Mouse (Mus musculus) right cerebral cortex, postnatal 14 days (tissue): Measurements from ENCODE around the gene Kank3.
"Not testable (repeated sequence)": the region's sequence is repeated elsewhere in the genome, so short reads cannot be mapped to it uniquely, and the experiment has no call there.

Experiments used
- DNase-seq: peaks from one replicate; pipeline ENCODE4 v3.0.0; 2022

Gene Kank3

GRCm38 (mm10) chr17:33808192-33808591 is 2.1 kb upstream of the Kank3 start:
- no peak for DNase-seq

- DNase-seq, result no peak
Observed at GRCm38 (mm10) chr17:33811142-33811516, 810 bp downstream of the Kank3 start.

DNA sequence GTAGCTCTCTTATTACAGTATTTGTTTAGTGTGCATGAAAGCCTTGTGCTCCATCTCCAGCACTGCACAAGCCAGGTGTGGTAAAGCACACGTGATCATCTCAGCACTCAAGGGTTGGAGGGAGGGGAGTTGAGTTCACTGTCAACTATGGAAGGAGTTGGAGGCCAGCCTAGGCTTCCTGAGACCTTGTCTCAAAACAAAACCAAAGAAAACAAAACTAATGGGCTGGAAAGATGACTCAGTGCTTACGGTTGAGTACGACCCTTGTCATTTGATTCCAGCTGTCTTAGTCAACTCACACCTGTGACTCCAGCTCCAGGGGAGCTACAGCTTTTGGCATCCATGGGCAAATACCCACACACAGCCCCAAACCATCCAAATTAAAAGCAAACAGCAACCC is 2.2 kb downstream of the Kank3 start:
- DNase-seq, result no peak

DNA sequence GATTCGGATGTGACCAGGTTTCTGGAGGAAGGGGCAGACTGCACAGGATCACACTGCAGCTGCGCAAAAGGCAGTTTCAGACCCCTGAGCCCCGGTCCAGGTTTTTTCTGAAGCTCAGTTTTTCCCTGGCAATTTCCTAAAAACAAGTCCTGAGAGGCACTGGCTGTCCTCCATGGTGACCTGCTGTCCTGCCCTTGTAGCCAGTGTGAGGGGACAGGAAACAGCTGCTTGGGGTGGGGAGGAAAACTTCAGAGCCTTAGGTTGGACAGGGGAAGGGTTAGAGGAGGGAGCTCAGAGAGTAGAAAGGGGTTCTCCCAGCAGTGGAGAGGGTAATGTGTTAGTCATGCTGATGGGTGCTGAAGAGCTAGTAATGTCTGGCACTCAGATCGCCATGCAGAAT is 2.7 kb downstream of the Kank3 start:
- DNase-seq, result no peak

DNA sequence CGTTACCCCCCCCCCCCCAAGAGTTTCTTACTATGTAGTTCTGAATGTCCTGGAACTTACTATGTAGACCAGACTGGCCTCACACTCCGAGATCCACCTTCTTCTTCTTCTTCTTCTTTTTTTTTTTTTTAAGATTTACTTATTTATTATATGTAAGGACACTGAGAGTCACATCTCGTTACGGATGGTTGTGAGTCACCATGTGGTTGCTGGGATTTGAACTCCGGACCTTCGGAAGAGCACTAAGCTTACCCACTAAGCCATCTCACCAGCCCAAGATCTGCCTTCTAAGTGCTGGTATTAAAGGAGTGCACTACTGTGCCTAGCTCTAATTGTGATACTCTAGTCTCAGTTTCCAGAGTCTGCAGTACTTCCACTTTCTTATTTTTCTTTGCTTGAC is 5.1 kb downstream of the Kank3 start:
- no peak for DNase-seq

GRCm38 (mm10) chr17:33816612-33817011 is 6.3 kb downstream of the Kank3 start:
- DNase-seq, result no peak

DNA sequence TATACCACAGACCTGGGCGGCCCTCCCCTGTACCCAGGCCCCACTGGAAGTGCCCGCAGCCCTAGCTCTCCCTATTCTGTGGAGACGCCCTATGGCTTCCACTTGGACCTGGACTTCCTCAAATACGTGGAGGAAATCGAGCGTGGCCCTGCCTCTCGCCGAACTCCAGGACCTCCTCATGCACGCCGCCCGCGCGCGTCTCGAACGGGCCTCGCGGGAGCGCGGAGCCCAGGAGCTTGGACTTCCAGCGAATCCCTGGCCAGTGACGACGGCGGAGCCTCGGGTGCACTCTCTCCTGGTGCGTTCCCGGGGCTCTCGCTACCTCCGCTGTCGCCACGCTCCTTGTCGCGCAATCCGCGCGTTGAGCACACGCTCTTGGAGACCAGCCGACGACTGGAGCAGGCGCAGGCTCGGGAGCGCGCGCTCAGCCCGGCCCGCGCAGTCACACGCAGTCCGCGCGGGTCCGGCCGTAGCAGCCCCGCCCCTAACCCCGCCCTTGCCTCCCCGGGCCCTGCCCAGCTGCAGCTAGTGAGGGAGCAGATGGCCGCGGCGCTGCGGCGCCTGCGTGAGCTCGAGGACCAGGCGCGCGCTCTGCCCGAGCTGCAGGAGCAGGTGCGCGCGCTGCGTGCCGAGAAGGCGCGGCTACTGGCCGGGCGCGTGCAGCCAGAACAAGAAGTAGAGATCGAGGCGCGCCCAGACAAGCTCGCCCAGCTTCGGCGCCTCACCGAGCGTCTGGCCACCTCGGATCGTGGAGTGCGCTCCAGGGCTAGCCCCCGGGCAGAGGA is 7.1 kb downstream of the Kank3 start:
- DNase-seq, result peak; percentile 90

- DNase-seq, result no peak
Observed at GRCm38 (mm10) chr17:33817969-33818643, 7.8 kb downstream of the Kank3 start.

GRCm38 (mm10) chr17:33822436-33822959 is 12.2 kb downstream of the Kank3 start:
- DNase-seq, result no peak

DNA sequence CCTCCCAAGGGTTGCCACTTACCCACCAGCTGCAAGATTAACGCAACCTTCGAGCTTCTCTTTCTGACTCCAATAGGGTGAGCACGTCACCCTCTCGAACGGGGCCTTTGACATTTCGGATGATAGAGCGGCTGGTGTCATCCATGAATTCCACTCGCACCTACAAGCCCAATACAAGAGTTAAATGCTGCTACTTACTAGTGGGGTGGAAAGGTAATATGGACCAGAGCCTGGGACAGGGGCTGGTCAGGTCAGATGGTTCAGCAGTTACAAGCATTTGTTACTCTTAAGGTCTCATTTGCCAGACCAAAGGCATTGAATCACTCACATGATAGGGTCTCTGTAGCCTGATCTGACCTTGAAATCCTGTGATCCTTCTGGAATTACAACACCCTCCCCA is 12.9 kb downstream of the Kank3 start:
- DNase-seq, result not testable (repeated sequence)

GRCm38 (mm10) chr17:33824084-33824996 is 14.0 kb downstream of the Kank3 start, which contains the start of the genes Rps28 and Ndufa7:
TSS of gene Rps28 (minus strand) at chr17:33824562.
TSS of gene Ndufa7 (plus strand) at chr17:33824572.
- peak; percentile 96 for DNase-seq

- not testable (repeated sequence) for DNase-seq
Observed at GRCm38 (mm10) chr17:33824997-33825330, 14.6 kb downstream of the Kank3 start.

DNA sequence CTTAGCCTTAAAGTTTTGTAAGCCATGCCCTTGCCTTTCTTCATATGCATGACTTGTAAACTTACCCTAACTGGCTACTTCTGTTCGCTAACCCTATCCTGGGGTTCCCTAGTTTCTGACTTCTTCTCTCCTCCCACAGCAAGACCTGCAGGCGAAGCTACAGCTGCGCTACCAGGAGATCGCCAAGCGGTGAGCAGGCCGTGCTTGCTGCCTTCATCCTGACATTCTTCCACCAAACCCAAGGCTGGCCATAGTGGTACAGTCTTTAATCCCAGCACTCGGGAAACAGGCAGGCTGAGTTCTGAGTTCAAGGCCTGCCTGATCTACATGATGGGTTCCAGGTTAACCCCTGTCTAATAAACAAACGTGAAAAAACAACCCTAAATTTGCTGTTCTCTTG is 15.1 kb downstream of the Kank3 start:
- no peak for DNase-seq

DNA sequence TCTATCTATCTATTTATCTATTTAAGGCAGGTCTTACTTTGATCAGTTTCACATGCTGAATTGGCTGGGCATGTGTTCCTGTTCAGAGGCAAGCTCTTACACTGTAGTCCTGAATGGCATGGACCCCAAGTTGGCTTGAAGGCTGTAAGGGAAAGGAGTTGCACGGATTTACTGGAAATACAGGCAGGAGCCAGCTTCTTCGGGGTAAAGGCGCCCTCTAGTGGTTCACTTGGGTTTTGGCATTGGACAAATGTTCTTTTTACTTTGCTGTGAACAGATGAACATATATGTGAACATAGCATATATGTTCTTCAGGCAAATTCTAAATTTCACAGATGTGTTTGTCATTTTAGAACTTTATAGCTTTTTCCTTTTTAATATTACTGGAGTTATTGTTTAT is 16.5 kb downstream of the Kank3 start:
- peak; percentile 58 for DNase-seq

- no peak for DNase-seq
Observed at GRCm38 (mm10) chr17:33828892-33829291, 18.6 kb downstream of the Kank3 start.

DNA sequence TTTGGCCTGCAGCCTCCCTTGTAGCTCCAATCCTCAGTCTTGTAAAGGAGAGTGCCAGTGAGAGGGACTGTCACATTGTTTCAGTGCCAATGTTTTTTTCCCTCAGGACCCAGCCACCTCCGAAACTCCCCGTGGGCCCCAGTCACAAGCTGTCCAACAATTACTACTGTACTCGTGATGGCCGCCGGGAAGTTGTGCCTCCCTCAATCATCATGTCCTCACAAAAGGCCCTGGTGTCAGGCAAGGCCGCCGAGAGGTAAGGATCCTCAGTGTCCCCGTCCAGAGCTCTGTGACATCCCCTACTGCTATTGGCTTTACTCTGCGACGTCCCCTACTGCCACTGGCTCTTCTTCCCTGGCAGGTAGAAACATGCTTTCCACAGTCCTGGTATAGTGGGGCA is 19.2 kb downstream of the Kank3 start:
- DNase-seq, result no peak

GRCm38 (mm10) chr17:33842966-33843795 is 32.9 kb downstream of the Kank3 start, which contains the start of gene Cd320:
TSS of gene Cd320 (plus strand) at chr17:33843091.
- DNase-seq, result peak; percentile 92

DNA sequence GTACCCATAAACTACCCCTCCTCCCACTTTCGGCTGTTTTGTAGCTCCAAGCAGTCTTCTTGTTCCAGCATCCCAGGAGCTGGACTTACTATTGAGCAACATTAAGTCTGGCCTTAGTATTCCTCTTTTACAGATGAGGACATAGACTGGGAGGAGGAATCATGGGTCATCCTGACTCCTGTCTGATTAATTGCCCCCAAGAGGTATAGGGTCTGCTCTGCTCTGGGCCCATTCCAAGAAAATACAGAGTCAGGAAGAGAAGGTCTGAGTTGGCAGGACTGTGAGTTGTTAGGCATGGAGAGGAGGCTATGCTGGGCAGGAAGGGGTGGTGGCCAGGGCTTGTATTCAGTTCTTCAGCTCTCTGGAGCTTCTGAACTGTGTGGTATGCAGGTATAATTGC is 33.9 kb downstream of the Kank3 start:
- no peak for DNase-seq

- DNase-seq, result no peak
Observed at GRCm38 (mm10) chr17:33848139-33848538, 37.8 kb downstream of the Kank3 start.

GRCm38 (mm10) chr17:33851331-33851730 is 41.0 kb downstream of the Kank3 start:
- no peak for DNase-seq

DNA sequence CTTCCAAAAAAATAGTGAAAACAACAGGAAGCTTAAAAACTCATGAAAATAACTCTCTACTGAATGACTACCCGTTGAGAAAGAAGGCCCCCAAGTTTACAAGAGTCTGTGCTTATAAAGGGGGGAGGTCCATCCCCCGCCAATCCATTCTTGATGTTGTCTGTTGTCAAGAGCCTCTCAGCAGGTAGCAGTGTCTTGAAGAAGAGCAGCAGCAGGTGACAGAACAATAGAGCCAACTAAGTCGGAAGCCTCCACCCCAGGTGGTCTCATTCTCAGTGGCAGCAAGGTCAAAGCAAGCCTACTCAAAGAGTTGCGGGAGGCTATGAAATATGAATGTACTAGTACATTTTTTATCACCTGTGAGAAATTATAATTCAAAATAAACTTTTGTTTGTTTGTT is 47.5 kb downstream of the Kank3 start:
- no peak for DNase-seq
